Mouse (Mus musculus): Measurements from ENCODE around the gene Slc44a5.

The Slc44a5 gene

DNA sequence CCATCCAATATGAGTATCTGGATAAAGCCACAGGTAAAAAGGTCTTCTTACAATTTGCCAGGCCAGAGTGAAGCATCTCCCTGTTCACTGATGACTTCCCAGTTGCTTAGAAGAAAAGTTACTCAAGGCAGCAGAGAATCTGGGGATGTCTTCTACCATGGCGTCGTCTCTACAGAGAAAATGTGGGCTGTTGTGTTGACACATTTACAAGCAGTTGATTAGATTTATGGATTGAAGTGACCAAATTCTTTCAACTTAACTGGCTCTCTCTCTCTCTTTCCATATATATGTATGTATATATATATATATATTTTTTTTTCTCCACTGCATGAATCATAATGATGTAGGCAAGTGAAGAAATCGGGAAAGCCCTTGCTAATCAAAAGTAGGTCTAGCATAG is 301.4 kb downstream of the Slc44a5 start:
- TF ChIP-seq GATA4 (IDR thresholded peaks at IDR 0.05; ENCODE audit: insufficient replicate concordance, low read length): no peak

DNA sequence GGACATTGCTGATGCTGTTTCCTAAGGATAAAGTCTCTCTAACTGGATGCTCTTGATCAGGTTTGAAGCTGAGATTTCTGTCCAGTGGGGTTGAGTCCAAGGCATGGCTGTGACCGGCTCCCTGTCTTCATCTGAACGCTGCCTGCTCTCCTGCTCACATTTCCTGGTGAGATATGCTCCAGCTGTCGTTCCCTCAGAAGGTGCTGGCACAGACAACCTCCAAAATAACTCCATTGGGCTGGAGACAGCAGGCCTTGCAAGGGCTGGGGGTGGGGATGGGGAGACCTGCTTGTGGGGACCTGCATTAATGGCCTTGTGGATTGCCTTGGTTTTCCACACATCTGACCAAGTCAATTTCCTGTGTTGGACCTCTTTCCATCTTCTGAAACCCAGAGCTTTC is 311.0 kb downstream of the Slc44a5 start:
- TF ChIP-seq GATA4 (IDR thresholded peaks at IDR 0.05; ENCODE audit: insufficient replicate concordance, low read length): no peak

DNA sequence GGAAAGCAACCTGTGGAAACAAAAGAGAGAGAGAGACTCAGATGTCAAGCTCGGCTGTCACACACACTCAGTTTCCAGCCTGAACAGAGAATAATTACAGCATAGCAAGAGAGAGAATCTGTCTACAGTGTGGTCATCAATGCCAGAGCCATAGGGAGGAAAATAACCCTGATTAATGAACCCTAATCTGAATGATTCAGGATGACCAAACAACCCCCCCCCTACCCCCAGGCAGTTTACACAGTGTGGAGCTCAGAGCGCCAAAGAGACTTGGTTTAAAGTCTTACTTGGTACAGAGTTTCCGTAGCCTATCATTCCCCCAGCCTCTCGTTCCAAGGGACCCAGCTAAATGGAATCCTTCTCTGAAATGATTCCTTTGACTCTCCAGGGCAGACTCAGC is 312.1 kb downstream of the Slc44a5 start:
- TF ChIP-seq GATA4 (IDR thresholded peaks at IDR 0.05; ENCODE audit: insufficient replicate concordance, low read length): no peak

DNA sequence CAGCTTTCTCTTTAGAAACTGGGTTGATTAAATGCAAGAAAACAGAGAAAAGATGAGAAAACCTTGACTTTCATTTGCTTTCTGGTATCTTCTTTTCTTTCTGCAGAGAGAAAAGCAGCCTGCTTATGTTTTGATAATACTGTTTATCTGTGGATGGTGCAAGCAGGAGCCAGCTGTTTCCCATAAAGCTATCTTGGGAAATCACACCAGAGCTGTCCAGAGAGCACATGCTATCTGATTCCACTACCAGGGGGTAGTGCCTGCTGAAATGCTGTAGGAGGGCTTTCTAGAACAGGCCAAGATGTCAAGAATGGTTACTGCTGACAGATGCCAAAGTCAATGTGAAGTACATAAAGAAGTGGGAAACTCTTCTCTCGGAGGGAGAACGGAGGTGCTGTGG is 314.0 kb downstream of the Slc44a5 start:
- TF ChIP-seq GATA4 (IDR thresholded peaks at IDR 0.05; ENCODE audit: insufficient replicate concordance, low read length): no peak

DNA sequence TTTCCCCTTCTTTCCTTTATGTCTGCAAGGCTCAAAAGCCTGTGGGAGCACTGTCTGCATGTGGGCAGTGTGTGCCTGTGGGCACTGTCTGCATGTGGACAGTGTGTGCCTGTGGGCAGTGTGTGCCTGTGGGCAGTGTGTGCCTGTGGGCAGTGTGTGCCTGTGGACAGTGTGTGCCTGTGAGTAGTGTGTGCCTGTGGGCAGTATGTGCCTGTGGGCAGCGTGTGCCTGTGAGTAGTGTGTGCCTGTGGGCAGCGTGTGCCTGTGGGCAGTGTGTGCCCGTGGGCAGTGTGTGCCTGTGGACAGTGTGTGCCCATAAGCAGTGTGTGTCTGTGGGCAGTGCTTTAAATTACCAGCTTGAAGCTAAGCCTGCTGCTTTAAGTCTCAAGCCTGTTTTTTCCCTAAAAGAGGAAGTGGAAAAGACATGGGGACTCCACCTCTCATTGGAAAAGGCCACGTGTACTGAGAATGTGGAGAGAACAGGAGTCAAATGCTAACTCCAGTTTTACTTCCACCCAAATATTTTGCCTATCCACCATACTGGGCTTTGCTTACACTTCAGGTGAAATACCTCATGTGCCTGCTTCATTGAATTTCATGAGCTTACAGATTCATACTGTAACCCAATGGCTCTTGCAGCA is 315.3 kb downstream of the Slc44a5 start:
- no peak for TF ChIP-seq GATA4 (IDR thresholded peaks at IDR 0.05; ENCODE audit: insufficient replicate concordance, low read length)

DNA sequence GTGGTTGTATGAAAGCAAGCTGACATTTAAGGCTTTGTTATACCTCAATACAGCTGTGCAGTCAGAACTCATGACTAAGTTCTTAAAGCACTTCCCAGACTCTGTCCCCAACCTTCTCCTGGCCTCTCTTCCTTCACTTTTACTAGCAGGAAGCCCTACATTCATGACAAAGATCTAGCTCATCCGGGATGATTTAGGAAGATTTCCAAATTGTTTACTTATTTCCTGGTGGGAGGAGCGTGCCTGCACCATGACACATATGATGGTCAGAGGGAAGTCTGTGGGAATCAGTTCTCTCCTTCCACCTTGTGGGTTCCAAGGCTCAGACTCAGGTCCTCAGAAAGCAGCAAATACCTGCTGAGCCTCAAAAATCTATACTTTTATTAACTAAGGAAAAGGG is 317.1 kb downstream of the Slc44a5 start:
- TF ChIP-seq GATA4 (IDR thresholded peaks at IDR 0.05; ENCODE audit: insufficient replicate concordance, low read length): no peak

DNA sequence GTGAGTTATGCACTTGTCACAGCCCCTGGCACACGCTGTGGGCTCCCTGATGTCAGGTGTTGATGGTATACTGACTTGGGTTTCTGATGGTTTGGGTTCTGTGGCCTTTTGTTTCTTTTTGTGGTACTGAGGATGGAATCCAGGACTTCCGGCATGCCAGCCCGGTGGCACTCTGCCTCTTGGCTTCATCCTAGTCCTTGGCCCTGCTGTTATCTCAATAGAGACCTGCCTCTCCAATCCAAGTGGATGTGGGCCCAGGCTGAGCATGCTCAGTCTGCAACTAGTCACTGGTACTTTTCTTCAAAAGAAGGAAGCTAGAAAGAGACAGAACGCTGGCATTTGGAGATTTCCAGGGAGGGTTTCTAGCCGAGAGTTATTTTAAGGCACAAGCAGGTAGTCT is 318.9 kb downstream of the Slc44a5 start:
- TF ChIP-seq GATA4 (IDR thresholded peaks at IDR 0.05; ENCODE audit: insufficient replicate concordance, low read length): no peak

DNA sequence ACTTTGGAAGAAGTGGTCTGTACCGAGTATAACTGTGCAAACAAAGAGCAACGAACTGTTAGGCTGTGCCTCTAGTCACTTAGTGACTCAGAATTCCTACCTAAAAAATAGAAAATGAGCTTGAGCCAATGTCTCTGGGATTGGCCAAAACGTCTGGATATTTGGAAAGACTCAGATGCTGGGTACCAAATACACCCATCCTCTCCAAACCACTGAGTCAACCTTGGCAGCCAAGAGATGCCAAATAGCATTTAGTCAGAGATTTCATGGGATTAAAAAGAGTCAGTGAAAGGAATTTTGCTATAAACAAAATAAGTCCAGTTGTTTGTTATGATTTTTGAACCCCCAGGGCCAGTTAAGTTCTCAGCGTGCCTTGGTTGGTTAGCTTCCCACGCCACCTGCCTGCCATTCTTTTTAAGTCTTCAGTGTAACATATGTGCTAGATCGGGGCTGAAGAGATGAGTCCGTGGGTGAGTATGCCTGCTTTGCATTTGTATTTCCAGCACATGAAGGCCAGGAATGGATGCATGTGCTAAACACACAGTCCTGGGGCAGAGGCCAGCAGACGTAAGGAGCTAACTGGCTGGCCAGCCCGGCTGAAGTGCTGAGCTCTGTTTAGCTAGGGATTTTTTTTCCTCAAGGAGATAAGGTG is 320.7 kb downstream of the Slc44a5 start:
- TF ChIP-seq GATA4 (IDR thresholded peaks at IDR 0.05; ENCODE audit: insufficient replicate concordance, low read length): no peak

DNA sequence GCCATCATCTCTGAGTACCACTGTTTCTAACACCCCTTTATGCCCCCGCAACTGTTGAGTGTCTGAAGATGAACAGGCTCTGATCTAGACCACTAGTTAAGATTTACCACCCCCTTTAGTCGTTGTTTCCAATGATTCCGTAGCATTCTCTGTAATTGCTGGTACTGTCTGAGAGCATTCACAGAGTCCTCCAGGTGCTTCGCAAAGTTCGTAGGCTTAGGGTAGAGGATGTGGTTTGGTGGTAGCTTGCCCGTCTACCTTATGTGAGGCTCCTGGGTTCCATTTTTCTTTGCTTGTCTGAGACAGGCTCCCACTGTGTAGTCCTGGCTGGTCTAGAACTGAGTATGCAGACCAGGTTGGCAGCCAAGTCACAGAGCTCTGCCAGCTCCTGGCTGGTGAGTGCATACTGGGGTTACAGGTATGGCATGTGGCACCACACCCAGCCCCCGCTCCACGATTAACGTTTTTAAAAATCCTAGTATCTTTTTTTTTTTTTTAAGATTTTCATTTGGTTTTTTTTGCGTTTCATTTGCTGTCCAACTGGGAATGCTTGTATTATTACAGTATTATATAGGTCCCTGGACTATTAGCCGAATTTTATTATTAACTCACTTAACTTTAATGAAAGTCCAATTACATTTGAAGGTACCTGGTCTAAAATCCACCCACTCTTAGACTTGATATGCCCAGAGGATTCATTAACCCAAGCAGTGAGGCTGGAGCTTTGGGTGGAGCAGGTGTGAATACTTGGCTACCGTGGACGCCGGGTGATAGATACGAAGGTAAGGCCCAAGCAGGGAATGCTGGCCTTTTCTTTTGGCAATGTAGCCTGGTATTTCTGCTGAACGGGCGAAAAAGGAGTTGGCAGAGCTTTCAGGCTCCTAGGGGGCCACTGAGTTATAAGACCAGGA is 321.9 kb downstream of the Slc44a5 start:
- no peak for TF ChIP-seq GATA4 (IDR thresholded peaks at IDR 0.05; ENCODE audit: insufficient replicate concordance, low read length)

DNA sequence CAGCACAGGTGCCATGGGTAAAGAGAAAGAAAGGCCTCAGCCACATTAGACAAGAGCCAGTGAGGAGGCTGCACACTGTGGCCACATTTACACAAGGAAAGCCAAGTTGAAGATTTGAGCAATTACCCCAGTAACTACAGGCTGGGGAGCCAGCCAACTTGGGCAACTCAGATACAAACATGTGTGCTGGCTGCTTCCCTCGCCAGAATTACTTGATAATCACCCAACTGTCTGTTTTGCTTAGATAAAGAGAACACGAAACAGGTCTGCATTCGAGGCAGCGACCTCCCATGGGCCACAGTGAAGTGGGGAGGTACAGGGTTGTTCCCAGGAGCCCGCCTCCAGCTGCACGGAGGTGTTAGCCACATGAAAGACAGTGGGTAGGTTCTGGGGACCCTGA is 324.3 kb downstream of the Slc44a5 start:
- TF ChIP-seq GATA4 (IDR thresholded peaks at IDR 0.05; ENCODE audit: insufficient replicate concordance, low read length): no peak

DNA sequence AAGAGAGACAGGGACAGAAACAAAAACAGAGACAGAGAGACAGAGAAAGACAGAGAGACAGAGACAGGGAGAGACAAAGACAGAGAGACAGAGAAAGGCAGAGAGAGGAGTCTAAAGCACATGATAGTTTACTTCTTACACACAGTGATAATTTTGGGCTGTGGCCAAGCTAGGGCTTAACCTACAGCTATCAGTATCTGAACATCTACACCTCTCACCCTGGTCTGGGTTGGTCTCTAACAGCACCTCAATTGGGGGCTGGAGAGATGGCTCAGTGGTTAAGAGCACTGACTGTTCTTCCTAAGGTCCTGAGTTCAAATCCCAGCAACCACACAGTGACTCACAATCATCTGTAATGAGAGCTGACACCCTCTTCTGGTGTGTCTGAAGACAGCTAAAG is 325.3 kb downstream of the Slc44a5 start:
- no peak for TF ChIP-seq GATA4 (IDR thresholded peaks at IDR 0.05; ENCODE audit: insufficient replicate concordance, low read length)

DNA sequence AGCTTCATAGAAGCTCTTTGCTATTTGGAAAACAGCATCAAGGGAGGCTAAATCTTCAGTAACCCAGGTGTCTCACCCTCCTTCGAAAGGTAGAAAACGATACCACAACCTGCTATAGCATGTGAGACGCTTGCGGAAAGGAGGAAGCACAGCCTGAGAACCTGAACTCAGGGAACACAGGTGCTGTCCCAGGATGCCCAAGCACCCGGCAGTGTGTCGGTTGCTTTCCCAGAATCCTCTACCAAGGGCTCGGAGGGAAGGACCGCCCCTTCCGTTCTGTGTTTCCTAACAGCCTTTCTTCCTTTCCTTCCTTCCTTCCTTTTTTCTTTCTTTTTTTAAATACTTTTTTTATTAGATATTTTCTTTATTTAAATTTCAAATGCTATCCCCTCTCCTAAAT is 326.8 kb downstream of the Slc44a5 start:
- no peak for TF ChIP-seq GATA4 (IDR thresholded peaks at IDR 0.05; ENCODE audit: insufficient replicate concordance, low read length)

DNA sequence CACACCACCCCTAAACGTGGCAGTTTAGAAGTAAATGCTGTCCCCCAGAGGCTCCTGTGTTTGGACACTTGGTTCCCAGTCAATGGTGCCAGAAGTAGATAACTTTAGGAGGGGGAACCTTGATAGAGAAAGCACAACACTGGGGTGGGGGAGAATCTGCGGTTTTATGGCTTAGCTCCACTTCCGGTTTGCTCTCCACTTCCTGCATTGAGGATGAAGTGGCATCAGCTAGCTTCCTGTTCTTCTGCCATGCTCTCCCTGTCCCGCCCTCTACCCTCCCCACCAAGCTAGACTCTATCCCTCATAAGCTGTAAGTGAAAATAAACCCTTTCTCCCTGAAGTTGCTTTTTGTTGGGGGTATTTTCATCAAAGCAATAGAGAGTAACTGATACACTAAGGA is 327.9 kb downstream of the Slc44a5 start:
- no peak for TF ChIP-seq GATA4 (IDR thresholded peaks at IDR 0.05; ENCODE audit: insufficient replicate concordance, low read length)

DNA sequence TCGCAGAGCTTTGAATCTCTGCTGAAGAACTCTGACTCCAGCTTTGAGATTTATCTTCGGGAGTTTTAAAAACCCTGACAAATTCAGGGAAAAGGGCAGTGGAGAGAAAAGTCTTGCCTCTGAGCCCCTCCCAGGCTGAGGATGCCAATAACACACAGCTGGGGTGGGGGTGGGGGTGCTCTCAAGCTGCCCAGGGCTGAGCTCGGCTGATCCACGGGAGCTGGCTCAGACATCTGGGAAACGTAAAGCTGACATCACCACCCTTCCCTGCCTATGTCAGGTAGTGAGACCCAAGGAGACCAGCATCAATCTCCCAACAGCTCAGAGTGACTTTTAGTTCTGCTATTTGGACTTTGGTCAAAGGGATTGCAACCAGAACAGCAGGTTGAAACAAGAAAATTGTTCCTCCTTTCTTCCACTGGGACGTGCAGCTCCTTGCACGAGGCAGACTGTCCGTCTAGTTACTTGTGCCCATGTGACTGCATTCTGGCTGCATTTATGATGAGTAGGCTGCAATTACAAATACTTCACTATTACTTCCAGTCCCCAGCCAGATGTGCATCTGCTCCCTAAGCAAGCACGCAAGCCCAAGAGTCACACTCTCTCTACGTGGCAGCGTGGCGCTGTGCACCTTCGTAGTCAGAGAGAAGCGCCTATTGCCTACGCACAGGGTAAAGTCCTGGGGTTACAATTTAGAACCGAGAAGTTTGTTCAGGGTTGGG is 332.1 kb downstream of the Slc44a5 start:
- no peak for TF ChIP-seq GATA4 (IDR thresholded peaks at IDR 0.05; ENCODE audit: insufficient replicate concordance, low read length)

DNA sequence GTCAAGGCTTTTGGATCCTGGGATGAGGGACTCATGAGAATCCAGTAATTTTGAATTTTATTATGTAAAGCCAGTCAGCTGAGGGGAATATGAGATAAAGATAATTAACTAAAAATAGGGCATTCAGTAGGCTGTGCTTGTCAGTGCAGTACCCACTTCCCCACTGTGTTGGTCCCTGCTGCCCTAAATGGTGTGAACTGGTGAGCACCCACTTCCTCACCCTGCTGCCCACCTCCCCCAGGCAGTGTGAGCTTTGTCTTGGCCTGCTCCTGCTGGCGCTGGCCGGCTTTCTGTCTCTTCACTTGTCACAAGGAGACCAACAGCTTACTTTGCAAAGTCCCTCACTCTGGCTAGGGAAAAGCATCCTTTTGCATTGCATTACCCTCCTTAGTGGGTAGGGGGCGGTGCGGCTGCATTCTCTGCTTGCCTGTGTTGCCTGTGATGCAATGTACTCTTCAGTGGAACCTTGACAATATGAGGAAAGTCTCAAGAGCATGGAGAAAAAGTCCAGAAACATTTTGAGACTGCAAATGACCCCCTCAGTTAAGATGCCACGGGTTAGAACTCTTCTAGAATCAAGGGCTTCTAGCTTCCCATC is 344.5 kb downstream of the Slc44a5 start:
- no peak for TF ChIP-seq GATA4 (IDR thresholded peaks at IDR 0.05; ENCODE audit: insufficient replicate concordance, low read length)
